Mouse (Mus musculus): Measurements from ENCODE around the gene Tmem74b.
A peak's percentile ranks its signal among the peaks of the same experiment; 100 is the strongest.

Gene Tmem74b

GRCm38 (mm10) chr2:151701231-151702145 is at the start of gene Tmem74b:
TSS of gene Tmem74b (plus strand) at chr2:151702008.
- DNase-seq (ENCODE audit: low spot score), result no peak

GRCm38 (mm10) chr2:151652053-151652452 is 49.8 kb upstream of the Tmem74b start:
- no peak for DNase-seq (ENCODE audit: low spot score)

- no peak for DNase-seq (ENCODE audit: low spot score)
Measured at GRCm38 (mm10) chr2:151668433-151668832, 33.4 kb upstream of the Tmem74b start, which contains the start of gene Rad21l. TSS of gene Rad21l (minus strand) at chr2:151668533.

GRCm38 (mm10) chr2:151670026-151670967 is 31.5 kb upstream of the Tmem74b start:
- peak; percentile 79 for DNase-seq (ENCODE audit: low spot score)

DNA sequence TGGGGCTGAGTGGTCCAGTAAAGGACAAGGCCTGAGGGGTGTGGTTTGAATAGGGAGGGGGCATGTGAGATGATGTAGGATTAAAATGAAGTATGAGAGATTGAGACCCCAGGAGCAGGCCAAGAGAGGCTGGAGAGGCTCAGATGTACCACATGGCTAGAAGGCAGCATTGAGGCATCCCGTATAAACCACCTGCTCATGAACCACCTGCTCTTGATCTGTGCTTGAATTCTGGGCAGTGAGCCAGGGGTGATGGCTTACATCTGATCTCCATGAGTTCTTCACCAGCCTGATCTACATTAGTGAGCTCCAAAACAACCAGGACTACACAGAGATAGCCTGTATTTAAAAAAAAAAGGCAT is 30.9 kb upstream of the Tmem74b start:
- no peak for DNase-seq (ENCODE audit: low spot score)

- no peak for DNase-seq (ENCODE audit: low spot score)
Measured at GRCm38 (mm10) chr2:151676234-151676633, 25.6 kb upstream of the Tmem74b start.

DNA sequence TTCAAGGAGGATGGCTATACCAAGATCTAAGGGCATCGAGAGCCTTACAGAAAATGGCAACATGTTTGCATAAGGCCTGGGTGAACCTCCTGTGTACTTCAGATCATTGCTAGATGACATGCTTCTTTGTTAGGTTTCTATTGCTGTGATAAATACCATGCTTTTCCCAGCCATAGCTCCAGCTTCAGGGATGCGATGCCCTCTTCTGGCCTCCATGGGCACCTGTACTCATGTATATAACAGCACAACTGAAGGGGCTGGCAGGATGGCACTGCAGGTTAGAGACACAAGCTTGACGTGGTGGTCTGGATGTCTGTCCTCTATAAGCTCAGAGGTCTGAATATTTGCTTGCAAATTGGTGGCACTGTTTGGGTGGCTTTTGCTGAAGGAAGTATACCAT is 19.5 kb upstream of the Tmem74b start:
- DNase-seq (ENCODE audit: low spot score), result no peak

DNA sequence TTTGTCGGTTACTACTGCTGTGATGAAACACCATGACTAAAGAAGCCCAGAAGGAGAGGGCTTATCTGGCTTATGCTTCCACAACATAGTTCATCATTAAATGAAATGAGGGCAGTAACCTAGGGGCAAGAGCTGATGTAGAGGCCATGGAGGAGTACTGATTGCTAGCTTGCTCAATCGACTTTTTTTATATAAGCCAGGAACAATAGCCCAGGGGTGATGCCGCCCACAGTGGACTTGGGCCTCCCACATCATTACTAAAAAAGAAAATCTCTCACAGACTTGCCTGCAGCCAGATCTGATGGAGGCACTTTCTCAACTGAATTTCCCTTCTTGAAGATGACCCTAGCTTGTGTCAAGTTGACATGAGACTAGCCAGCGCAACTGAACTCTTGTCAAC is 18.8 kb upstream of the Tmem74b start:
- no peak for DNase-seq (ENCODE audit: low spot score)

- DNase-seq (ENCODE audit: low spot score), result peak; percentile 56
Measured at GRCm38 (mm10) chr2:151702146-151702850, 490 bp downstream of the Tmem74b start.

GRCm38 (mm10) chr2:151702851-151703190 is 1.0 kb downstream of the Tmem74b start:
- no peak for DNase-seq (ENCODE audit: low spot score)

DNA sequence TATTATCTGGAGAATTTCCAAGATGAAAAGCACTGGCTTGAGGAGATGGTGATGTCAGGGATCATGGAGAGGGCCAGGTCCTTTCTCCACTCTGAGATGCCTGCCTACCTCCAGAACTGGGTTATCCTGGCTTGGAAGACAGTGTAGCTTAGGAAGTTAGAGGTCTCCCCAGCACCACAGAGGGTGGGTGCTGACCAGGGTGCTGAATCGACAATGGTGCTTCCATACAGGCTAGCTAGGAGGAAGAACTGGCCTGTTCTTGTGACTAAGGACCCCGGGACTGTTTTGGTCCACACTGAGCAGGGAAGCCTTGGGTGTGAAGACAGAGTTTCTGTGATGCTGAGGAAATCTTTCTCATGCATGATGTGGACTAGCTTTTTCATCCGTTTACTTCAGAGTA is 10.8 kb downstream of the Tmem74b start:
- DNase-seq (ENCODE audit: low spot score), result peak; percentile 61

- no peak for DNase-seq (ENCODE audit: low spot score)
Measured at GRCm38 (mm10) chr2:151715526-151715925, 13.7 kb downstream of the Tmem74b start.

- no peak for DNase-seq (ENCODE audit: low spot score)
Measured at GRCm38 (mm10) chr2:151716318-151717055, 14.7 kb downstream of the Tmem74b start.

DNA sequence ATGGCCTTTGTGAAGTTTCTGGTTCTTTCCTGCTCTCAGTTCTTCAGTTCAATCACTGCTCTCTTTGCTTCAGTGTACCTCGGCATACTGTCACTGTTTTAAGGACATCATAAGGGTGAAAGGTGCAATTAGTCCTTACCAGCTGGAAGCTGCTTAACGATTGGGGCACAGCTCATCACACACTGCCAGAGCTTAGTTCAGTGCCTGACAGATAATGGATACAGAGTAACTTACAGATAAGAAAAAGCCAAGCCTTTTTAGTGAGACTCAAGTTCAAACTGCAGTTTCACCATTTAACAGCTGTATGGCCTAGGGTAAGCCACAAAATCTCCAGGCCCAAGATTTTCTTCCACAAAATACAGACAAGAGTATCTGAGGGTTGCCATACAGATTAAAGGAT is 22.3 kb downstream of the Tmem74b start:
- no peak for DNase-seq (ENCODE audit: low spot score)

DNA sequence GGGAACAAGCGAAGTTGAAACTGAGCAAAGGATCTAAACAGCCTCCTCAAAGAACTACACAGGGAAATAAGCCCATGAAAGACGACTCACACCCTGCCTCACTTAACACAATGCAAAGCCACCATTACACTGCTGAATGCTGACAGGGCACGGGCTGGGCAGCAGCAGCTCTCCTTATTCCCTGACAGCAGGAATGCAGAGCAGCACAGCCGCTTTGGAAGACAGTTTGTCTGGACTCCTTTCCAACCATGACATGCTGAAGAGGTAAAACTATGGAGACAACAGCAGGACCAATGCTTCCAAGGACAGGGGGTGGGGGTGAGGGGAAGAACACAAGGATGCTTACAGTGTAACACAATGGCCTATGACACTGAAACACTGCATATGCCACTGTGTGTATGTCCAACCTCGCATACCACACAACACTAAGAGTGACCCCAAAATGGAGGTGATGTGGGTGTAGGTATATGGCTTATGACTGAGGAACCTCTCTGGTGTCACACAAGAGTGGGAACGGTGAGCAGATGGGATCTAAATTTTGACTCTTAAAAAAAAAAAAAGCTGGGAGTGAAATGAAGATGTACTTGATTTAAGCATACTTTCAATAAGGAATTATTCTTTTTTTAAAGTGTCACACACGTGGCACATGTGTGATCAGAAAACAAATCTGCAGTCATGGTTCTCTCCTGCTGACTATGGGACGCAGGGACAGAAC is 31.5 kb downstream of the Tmem74b start:
- peak; percentile 31 for DNase-seq (ENCODE audit: low spot score)

DNA sequence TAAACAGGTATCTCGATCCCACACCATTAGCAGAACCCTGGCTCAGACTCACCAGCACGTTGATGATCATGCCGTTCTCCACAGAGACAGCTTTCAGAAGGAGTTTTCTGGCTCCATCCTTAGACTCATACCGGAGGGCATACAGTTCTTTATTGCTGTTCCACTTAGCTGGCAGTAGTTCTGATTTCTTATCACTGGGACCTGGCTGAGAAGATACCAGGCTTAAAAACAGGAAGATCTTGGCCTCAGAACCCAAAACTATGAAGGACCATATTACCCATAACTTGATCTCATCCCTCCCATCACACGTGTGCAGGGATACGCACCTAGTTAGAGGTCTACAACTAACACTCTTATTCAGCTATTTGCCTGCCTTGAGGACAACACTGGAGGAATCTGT is 33.6 kb downstream of the Tmem74b start:
- DNase-seq (ENCODE audit: low spot score), result peak; percentile 4

GRCm38 (mm10) chr2:151738460-151738859 is 36.7 kb downstream of the Tmem74b start:
- DNase-seq (ENCODE audit: low spot score), result no peak

DNA sequence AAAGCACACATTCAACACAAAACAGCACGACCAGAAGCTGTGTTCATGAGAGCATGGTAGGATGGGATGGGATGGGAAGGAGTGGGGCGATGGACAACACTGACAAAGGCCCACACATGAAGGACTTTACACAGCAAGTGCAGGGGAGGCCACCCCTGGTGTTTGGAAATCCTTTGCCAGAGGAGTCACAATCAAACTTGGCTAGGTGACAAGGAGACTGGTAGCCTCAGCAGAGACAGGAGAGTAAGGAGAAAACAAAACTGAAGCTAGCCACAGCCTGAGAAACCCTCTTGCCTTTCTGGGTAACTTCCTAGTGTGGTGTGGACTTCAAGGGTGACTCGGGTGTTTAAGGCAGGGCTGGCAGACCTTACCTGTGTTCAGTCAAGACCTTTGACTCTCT is 37.3 kb downstream of the Tmem74b start:
- no peak for DNase-seq (ENCODE audit: low spot score)

- no peak for DNase-seq (ENCODE audit: low spot score)
Measured at GRCm38 (mm10) chr2:151739505-151739904, 37.7 kb downstream of the Tmem74b start.

DNA sequence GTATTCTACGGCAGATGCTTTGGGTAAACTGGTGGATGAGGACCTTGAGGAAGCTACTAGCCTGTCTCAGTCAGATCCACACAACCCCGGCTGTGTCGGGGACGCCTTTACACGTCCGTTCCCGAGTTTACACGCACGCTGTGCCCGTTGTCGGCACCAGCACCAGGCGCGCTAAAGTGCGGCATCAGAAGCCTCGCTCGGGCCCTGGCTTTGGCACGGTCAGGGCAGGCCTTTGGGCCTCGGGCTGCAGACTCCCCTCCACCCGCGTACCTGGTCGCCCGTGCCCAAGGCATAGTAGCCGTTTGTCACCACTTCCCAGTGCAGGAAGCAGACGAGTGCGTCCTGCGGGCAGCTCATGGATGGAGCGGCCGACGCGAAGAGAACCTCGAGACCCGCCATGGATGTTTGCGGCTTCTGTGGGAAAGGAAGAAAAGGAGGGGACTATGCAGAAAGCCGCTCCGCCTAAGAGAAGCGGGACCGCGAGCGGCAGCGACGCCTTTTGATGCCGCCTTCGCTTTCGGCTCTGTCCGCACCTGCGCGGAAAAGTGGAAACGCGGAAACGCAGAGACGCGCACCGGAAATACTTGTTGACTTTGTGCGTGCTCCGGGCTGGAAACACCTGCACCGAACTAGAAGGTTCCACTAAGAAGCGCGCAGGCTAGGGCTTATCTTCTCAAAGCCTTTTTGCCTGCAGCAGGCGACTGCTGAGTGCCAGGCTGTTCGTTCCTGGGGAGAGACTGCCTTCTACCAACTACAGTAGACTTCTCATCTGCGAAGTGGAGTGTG is 39.1 kb downstream of the Tmem74b start:
- peak; percentile 88 for DNase-seq (ENCODE audit: low spot score)

Measured in testis, postnatal 10 days (tissue).